Mouse (Mus musculus): ENCODE measurements around the gene Nme2.
"Not testable (repeated sequence)": the region's sequence is repeated elsewhere in the genome, so short reads cannot be mapped to it uniquely, and the experiment has no call there.

Nme2 gene

GRCm38 (mm10) chr11:93965391-93965790 lies 9.3 kb upstream of the Nme2 start:
- no peak for DNase-seq

DNA sequence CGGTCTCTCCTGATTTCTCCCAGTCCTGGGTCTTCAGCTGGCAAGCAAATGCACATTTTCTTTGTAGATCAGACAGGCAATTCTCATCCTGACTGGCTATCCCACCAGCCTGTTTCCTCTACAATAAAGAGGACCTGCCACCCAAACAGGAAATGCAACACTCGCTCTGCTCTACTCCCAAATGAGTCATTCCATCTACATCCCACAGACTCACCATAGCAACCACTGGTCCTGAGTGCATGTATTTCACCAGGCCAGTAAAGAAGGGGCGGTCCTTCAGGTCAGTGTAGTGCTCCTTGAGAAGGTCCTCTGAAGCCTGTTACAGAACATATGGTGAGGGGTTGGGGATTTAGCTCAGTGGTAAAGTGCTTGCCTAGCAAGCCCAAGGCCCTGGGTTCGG lies 7.0 kb upstream of the Nme2 start:
- no peak for DNase-seq

- DNase-seq = no peak
Measured at GRCm38 (mm10) chr11:93961482-93961881, 5.4 kb upstream of the Nme2 start.

- no peak for DNase-seq
Measured at GRCm38 (mm10) chr11:93957746-93958145, 1.7 kb upstream of the Nme2 start.

DNA sequence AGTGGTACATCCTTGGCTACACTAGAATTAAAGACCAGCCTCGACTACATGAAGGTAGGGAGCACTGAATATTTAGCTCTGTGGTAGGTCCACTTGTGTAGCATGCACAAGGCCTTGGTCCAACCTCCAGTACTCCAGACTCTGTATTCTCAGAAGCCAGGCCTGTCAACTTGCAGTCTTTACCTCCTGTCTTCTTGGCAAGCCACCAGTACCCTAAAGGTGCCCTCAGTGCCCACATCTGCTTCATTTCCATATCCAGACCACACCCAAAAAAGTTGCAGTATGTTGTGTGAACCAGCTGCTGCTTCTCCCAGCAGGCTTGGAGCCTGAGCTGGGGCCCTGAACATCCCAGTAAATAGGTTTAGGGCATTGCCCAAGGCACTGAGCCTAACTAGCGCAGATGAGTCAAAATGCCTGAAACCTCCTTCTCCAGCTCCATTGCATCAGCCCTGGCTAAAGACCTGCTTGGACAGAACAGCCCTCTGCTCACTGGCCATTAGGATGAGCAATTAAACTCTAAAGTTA lies 1.0 kb upstream of the Nme2 start:
- DNase-seq = no peak

DNA sequence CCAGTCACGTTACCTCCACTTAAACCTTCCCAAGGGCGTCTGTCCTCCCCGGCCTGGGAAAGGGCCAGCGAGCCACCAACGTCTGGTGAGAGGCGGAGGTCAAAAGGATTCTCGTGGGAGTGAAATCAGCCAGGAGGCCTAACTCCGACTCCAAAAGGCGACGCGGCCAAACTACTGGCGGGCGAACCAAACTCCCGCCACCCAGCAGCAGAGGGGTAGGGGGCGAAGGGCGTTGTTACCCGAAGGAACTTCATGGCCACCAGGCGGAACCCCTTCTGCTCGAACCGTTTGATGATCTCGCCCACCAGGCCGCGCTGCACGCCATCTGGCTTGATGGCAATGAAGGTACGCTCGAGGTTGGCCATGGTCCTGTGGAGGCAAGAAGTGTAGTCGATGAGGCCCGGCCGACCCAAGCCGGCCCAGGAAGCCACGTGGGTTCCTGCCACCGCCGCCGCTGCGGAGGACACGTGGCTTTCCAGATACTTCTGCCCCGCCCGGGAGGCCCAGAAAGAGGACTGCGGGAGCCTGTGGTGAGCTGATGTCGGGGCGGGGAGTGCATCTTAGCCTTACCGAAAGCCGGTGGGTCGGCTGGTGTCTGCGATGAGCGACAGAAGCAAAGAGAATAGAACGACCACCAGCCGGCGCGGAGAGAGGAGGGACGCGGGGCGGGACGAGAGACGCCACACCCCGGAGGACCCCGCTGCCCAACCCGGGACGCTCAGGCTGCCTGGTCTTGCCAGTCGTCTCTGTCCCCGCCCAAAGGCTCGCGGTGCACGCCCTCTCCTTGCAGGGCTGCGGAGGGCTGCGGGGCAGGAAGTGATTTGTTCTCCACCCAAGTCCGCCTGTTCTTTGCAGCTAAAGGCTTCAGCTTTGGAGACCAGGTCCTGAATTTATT lies 556 bp downstream of the Nme2 start:
- peak; percentile 86 for DNase-seq

DNA sequence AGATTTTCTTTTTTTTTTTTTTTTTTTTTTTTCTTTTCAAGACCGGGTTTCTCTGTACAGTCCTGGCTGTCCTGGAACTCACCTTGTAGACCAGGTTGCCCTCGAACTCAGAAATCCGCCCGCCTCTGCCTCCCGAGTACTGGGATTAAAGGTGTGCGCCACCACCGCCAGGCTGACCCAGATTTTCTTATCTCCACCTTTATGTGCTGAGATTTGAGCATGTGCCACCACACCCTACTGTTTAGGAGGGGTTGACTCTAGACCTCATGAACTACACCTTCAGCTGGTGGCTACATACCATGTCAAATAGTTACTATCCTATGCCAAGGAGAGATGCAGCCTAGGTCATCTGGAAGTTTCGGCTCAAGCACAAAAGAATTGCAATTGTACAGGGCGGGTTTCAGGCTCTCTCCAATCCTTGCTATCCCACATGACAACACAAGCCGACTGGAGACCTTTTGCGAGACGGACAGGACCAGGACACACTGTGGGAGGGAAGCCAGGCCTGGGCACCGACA lies 1.3 kb downstream of the Nme2 start:
- no peak for DNase-seq

GRCm38 (mm10) chr11:93952376-93952775 lies 3.7 kb downstream of the Nme2 start:
- DNase-seq = no peak

DNA sequence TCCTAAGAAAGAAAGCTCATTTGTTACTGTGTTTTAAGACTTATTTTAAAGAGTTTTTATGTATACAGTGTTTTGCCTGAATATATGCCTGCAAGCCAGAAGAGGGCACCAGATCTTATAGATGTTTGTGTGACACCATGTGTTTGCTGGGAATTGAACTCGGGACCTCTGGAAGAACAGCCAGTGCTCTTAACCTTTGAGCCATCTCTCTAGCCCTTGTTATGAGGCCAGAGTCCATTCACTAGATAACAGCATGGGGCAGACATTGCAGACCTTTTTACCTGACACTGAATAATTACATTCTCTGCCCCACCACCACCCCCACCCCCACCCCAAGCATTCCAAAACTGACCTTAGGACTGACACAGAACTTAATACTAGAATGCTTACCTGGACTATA lies 6.0 kb downstream of the Nme2 start:
- DNase-seq = no peak

GRCm38 (mm10) chr11:93948887-93949567 lies 7.0 kb downstream of the Nme2 start:
- DNase-seq = no peak

DNA sequence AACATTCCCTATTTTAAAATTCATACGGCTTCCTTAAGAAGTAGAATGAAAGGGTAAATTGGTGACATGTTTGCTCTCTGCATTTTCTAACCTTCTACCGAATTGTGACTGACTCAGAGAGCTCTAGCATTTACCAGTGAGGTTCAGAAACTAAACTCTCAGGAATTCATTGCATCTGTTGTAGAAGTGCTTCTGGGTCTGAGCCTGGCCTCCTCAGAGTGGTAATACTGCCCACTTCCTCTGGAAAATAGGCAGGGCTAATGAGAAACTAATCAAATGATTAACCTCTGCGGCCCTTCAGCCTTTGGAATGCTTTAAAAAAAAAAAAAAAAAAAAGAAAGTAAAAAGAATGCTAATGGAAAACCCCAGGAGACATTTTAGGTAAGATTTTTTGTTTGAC lies 11.1 kb downstream of the Nme2 start:
- DNase-seq = no peak

- no peak for DNase-seq
Measured at GRCm38 (mm10) chr11:93940906-93941305, 15.2 kb downstream of the Nme2 start.

GRCm38 (mm10) chr11:93929106-93929505 lies 27.0 kb downstream of the Nme2 start:
- DNase-seq = no peak

GRCm38 (mm10) chr11:93915019-93915418 lies 41.0 kb downstream of the Nme2 start:
- not testable (repeated sequence) for DNase-seq

GRCm38 (mm10) chr11:93911603-93912002 lies 44.5 kb downstream of the Nme2 start:
- DNase-seq = no peak

- DNase-seq = no peak
Measured at GRCm38 (mm10) chr11:93908829-93909228, 47.2 kb downstream of the Nme2 start.

- no peak for DNase-seq
Measured at GRCm38 (mm10) chr11:93907839-93908238, 48.2 kb downstream of the Nme2 start.

DNA sequence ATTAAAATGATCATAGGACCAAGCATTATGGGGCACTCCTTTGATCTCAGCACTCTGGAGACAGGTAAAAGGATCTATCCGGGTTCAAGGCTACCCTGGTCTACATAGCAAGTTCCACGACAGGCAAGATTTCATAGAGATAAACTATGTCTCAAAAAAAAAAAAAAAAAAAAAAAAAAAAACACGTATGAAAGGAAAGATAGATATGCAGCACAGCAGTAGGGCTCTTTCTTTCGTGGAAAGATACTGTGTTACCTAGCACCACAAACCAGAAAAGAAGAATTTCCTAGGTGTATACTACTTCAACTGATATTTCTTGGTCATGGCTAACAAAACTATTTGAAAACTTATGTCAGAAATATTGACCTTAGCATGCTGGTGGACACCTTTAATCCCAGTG lies 49.2 kb downstream of the Nme2 start:
- no peak for DNase-seq
